Mouse (Mus musculus): ENCODE measurements around the gene Wdr45b. TPM values are rescaled to one million over a fixed set of nuclear protein-coding genes. Genes with fewer than 3 reads are reported as not detected.
A peak's percentile ranks its signal among the peaks of the same experiment; 100 is the strongest.
"Not testable (repeated sequence)": the region's sequence is repeated elsewhere in the genome, so short reads cannot be mapped to it uniquely, and the experiment has no call there.

The Wdr45b gene
- polyA plus RNA-seq, 1 experiment from 2014 or later: 63.0 TPM

DNA sequence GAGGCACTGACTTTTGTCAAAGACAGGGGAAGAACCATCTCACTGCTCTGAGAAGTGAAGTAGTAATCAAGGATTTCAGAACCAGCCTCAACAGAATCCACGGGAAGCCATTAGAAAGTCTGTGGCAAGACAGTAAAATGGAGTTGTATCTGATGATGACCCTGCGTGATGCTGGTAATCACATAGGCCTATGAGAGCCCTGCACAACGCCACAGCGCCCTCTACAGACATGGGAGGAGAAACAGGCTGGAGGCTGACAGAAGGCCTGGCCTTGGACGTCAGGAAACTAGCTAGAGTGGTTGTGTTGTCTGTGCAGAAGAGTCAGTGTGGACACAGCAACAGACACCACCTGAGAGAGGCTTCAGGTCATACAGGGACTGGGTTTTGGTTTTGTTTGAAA is 8.0 kb upstream of the Wdr45b start:
- H3K4me1 ChIP-seq (ENCODE audit: insufficient read depth, low read depth, low read length): no peaks in the 10 kb centered on the region
- no peak for ATAC-seq
- H3K4me2 ChIP-seq (replicated peaks; ENCODE audit: low read depth, low read length): no peak overlapping the region
- H3K27me3 ChIP-seq (replicated peaks; ENCODE audit: insufficient read depth, low read length): no peaks in the 10 kb centered on the region
- H3K36me3 ChIP-seq (ENCODE audit: insufficient read depth, low read length): no peaks in the 10 kb centered on the region
- H3K27ac ChIP-seq (ENCODE audit: low read length): no peak overlapping the region
- TF ChIP-seq CTCF (IDR thresholded peaks at IDR 0.05): peak; percentile 64
- TF ChIP-seq EP300 (IDR thresholded peaks at IDR 0.05): no peak
- no peaks in the 10 kb centered on the region for H3K9me3 ChIP-seq (ENCODE audit: low read length)
- H3K9ac ChIP-seq (replicated peaks; ENCODE audit: low read depth): no peak overlapping the region
- no peak for DNase-seq (ENCODE audit: low spot score)
- H3K4me3 ChIP-seq (ENCODE audit: low read depth, low read length): no peak overlapping the region
- 29% methylated on average over 5 of the region's 5 CpGs for WGBS

DNA sequence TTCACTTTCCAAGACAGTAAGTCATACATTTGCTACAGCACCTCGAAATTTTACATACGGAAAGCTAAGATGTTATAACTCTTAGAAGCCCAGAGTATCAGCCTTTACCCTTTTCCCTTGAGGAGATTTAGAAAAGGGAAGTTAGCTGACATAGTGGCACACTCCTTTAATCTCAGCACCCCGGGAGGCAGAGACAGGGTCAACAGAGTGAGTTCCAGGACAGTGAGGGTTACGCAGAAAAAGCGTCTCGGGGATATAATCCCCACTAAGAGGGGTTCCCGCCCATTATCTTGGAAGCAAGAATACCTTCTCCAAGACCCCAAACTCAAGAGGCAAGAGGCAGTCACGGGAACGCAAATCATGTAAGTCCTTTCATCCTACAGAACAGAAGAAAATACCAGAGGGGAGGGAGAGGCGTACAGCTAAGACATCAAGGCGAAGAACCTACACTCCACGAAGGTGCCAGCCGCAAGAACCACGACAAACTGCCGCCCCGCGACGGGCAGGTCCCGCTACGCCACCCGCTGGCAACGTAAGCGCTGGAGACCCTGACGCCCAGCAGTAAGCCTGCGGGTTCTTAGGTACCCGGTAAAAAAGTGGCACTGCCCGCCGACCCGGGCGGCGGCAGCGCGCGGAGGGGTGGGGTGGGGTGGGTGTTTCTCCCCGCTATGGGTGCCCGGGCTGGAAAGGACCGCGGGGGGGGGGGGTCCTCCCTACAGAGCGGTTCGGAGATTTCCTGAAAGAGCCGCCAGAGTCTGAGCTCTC is 737 bp downstream of the Wdr45b start:
- Histone ChIP-seq H3K9me3 (ENCODE audit: low read length) (no peaks in the 10 kb centered on the region), H3K4me2 (replicated peaks; ENCODE audit: low read depth, low read length) (peak overlapping the region; percentile 73), H3K4me1 (ENCODE audit: insufficient read depth, low read depth, low read length) (peaks cover 9% of the 10 kb centered on the region), H3K27ac (ENCODE audit: low read length) (peak overlapping the region; percentile 91), H3K9ac (replicated peaks; ENCODE audit: low read depth) (peak overlapping the region; percentile 96), H3K27me3 (replicated peaks; ENCODE audit: insufficient read depth, low read length) (no peaks in the 10 kb centered on the region), H3K36me3 (ENCODE audit: insufficient read depth, low read length) (no peaks in the 10 kb centered on the region), H3K4me3 (ENCODE audit: low read depth, low read length) (peak overlapping the region; percentile 100)
- no peak for TF ChIP-seq EP300 (IDR thresholded peaks at IDR 0.05)
- peak; percentile 50 for TF ChIP-seq CTCF (IDR thresholded peaks at IDR 0.05)
- ATAC-seq (peak; percentile 52), DNase-seq (ENCODE audit: low spot score) (peak; percentile 29)
- 4% methylated on average over 33 of the region's 41 CpGs for WGBS

DNA sequence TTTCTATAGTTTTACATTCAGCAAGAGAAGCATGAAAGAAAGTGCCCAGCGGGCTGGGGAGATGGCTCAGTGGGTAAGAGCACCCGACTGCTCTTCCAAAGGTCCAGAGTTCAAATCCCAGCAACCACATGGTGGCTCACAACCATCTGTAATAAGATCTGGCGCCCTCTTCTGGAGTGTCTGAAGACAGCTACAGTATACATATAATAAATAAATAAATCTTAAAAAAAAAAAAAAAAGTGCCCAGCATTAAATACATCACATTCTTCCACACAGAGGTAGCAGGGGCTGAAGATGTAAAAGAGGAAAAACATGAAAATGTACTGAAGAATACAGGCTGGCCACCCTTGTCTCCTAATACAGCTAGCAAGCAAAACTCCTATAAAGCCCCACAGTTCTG is 5.5 kb downstream of the Wdr45b start:
- not testable (repeated sequence) for DNase-seq (ENCODE audit: low spot score); H3K9me3 ChIP-seq (ENCODE audit: low read length); ATAC-seq; H3K4me1 ChIP-seq (ENCODE audit: insufficient read depth, low read depth, low read length); H3K4me3 ChIP-seq (ENCODE audit: low read depth, low read length); H3K4me2 ChIP-seq (replicated peaks; ENCODE audit: low read depth, low read length); H3K9ac ChIP-seq (replicated peaks; ENCODE audit: low read depth); H3K27me3 ChIP-seq (replicated peaks; ENCODE audit: insufficient read depth, low read length); H3K36me3 ChIP-seq (ENCODE audit: insufficient read depth, low read length); H3K27ac ChIP-seq (ENCODE audit: low read length)
- WGBS: 89% methylated on average over 3 of the region's 3 CpGs
- peak; percentile 12; the same call in 1 of the 2 replicates for TF ChIP-seq CTCF (IDR thresholded peaks at IDR 0.05)

DNA sequence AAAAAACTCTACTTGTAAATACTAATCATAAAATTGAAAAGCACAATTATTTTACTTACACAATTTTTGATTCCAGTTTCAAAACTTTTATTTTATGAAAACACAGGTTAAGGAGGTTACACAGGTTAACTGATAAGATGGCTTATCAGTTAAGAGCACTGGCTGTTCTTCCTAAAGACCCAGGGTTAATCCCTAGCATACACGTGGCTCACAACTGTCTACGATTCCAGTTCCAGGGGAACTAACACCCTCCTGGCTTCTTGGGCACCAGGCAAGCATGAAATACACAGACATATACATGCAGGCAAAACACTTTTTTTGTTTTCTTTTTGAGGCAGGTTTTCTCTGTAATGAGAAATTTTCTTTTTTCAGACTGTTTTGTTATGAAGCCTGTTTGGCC is 6.1 kb downstream of the Wdr45b start:
- no peak for DNase-seq (ENCODE audit: low spot score)
- H3K4me1 ChIP-seq (ENCODE audit: insufficient read depth, low read depth, low read length): peaks cover 7% of the 10 kb centered on the region
- no peak overlapping the region for H3K4me3 ChIP-seq (ENCODE audit: low read depth, low read length)
- no peaks in the 10 kb centered on the region for H3K9me3 ChIP-seq (ENCODE audit: low read length)
- 76% methylated on average over 2 of the region's 2 CpGs for WGBS
- no peak overlapping the region for H3K9ac ChIP-seq (replicated peaks; ENCODE audit: low read depth)
- TF ChIP-seq EP300 (IDR thresholded peaks at IDR 0.05) (no peak), CTCF (IDR thresholded peaks at IDR 0.05) (no peak)
- H3K27me3 ChIP-seq (replicated peaks; ENCODE audit: insufficient read depth, low read length): no peaks in the 10 kb centered on the region
- H3K4me2 ChIP-seq (replicated peaks; ENCODE audit: low read depth, low read length): no peak overlapping the region
- ATAC-seq: no peak
- H3K27ac ChIP-seq (ENCODE audit: low read length): no peak overlapping the region
- H3K36me3 ChIP-seq (ENCODE audit: insufficient read depth, low read length): peaks cover 5% of the 10 kb centered on the region; the same call in 1 of the 2 replicates

DNA sequence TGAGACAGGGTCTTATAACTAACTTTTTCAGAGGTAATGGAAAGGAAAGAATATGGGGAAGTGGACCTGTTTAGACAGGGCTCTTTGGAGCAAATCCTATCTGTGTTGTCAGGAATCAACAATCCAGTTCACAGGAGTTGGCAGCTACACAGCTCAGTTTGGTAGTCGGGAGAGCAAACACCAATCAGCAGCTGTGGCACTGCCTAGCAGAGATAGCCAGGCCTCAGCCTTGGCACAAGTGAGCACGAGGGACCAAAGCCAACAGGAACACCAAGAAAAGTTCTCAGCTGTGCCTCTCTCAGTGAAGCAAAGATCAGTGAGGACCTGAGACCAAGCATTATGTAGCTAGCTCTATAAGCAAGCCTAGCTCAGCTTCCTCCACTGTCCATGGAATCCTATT is 7.2 kb downstream of the Wdr45b start:
- TF ChIP-seq CTCF (IDR thresholded peaks at IDR 0.05) (no peak), EP300 (IDR thresholded peaks at IDR 0.05) (no peak)
- ATAC-seq: no peak

DNA sequence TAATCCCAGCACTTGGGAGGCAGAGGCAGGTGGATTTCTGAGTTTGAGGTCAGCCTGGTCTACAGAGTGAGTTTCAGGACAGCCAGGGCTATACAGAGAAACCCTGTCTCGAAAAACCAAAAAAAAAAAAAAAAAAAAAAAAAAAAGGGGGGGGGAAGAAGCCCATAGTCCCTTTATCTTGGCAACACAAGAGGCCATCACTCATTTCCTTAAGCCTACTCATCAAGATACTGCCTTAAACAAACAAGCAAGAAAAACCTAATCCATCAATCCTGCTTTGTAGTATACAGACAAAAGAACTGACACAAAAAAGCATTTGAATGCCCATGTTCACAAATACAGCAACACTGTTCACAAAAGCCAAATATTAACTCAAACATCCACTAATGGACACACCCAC is 11.8 kb downstream of the Wdr45b start:
- peak; percentile 35; the same call in 1 of the 2 replicates for ATAC-seq
- DNase-seq (ENCODE audit: low spot score): peak; percentile 42
- not testable (repeated sequence) for H3K36me3 ChIP-seq (ENCODE audit: insufficient read depth, low read length); H3K27me3 ChIP-seq (replicated peaks; ENCODE audit: insufficient read depth, low read length); H3K9me3 ChIP-seq (ENCODE audit: low read length); H3K9ac ChIP-seq (replicated peaks; ENCODE audit: low read depth); H3K4me3 ChIP-seq (ENCODE audit: low read depth, low read length); H3K4me2 ChIP-seq (replicated peaks; ENCODE audit: low read depth, low read length); H3K27ac ChIP-seq (ENCODE audit: low read length); H3K4me1 ChIP-seq (ENCODE audit: insufficient read depth, low read depth, low read length)
- WGBS: no CpG with 5 or more reads among the region's 1 CpGs

More for the DNA sequence above, 7.2 kb downstream of the Wdr45b start:
- H3K4me2 ChIP-seq (replicated peaks; ENCODE audit: low read depth, low read length): no peak overlapping the region
- H3K9me3 ChIP-seq (ENCODE audit: low read length): no peaks in the 10 kb centered on the region
- H3K27me3 ChIP-seq (replicated peaks; ENCODE audit: insufficient read depth, low read length): no peaks in the 10 kb centered on the region
- H3K9ac ChIP-seq (replicated peaks; ENCODE audit: low read depth): no peak overlapping the region
- 71% methylated on average over 2 of the region's 2 CpGs for WGBS
- H3K4me3 ChIP-seq (ENCODE audit: low read depth, low read length): no peak overlapping the region
- no peak overlapping the region for H3K27ac ChIP-seq (ENCODE audit: low read length)
- peaks cover 5% of the 10 kb centered on the region; the same call in 1 of the 2 replicates for H3K36me3 ChIP-seq (ENCODE audit: insufficient read depth, low read length)
- DNase-seq (ENCODE audit: low spot score): no peak
- H3K4me1 ChIP-seq (ENCODE audit: insufficient read depth, low read depth, low read length): no peaks in the 10 kb centered on the region

Measured in lung, postnatal 0 days (tissue).